Comparison of ENCODE assay signal across 9 mouse cellular contexts in the genomic region with DNA sequence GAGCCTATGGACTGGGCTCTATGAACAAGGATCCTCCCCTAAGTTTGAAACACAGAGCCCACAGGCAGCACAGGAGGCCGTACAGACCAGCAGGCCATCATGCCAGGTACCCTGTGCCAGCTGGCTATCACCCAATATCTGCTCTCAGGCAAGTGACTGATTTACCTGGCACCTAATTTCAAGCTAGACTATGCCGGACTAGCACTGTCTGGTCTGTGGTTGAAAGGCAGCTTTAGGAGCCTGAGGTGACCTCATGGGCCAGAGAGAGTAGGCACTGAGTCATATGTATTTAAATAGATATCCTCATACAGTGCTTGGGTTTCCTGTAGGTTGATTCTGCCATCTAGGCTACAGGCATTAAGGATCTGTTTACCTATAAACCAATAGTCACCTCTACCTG.
DNase-seq lines count a peak whose midpoint lies in the region; ATAC-seq lines count a peak whose summit lies in the region.
"Had no signal": no experiment of that assay in that cellular context is flagged by ENCODE, and none has a peak within 500 bp of the region (broad histone marks: within the 10 kb centered on the region; RNA-seq: fewer than 3 reads in every experiment).

No protein-coding gene starts in this region.

- WGBS in lung, embryonic 15.5 days: 53% methylated on average over 2 of the region's 2 CpGs

- H3K36me3 ChIP-seq in lung, embryonic 15.5 days: peaks cover 76% of the 10 kb centered on the region

- no peaks in the 10 kb centered on the region for H3K9me3 ChIP-seq in lung, embryonic 15.5 days
- H3K9me3 ChIP-seq: limb, embryonic 13.5 days had no signal

- peak; percentile 43 for DNase-seq in gastrocnemius, adult 18-20 months (ENCODE audit: low spot score)
- no peak for DNase-seq in gastrocnemius, postnatal 4 days (ENCODE audit: low spot score in 2 of 2)
- DNase-seq in 416B (ENCODE audit: low read depth): peak; percentile 73
- DNase-seq in gastrocnemius, postnatal 10 days: peak; percentile 38
- no peak for DNase-seq in frontal cortex, postnatal 36 days (ENCODE audit: low spot score in 2 of 2)
- DNase-seq in urinary bladder, adult 18-20 months (ENCODE audit: low spot score in 2 of 2): no peak

- H3K27ac ChIP-seq in lung, embryonic 15.5 days: peak overlapping the region; percentile 32
- H3K27ac ChIP-seq: limb, embryonic 13.5 days had no signal

- H3K4me2 ChIP-seq in lung, embryonic 15.5 days: no peak overlapping the region
- H3K4me2 ChIP-seq: limb, embryonic 13.5 days had no signal

- H3K9ac ChIP-seq in lung, embryonic 15.5 days: no peak overlapping the region
- H3K9ac ChIP-seq: limb, embryonic 13.5 days had no signal

- ATAC-seq in lung, embryonic 15.5 days (ENCODE audit: borderline replicate concordance, extremely low read depth, low FRiP score, low TSS enrichment): no peak
- ATAC-seq in inflammation-experienced regulatory T-cells, adult 6 months: no peak

- 0 out of 2 replicates have a peak, but pooled peaks cover 5% of the 10 kb centered on the region for H3K4me1 ChIP-seq in lung, embryonic 15.5 days
- H3K4me1 ChIP-seq: limb, embryonic 13.5 days had no signal

- H3K4me3 ChIP-seq in lung, embryonic 15.5 days: no peak overlapping the region
- H3K4me3 ChIP-seq: limb, embryonic 13.5 days had no signal

- no peaks in the 10 kb centered on the region for H3K27me3 ChIP-seq in lung, embryonic 15.5 days
- H3K27me3 ChIP-seq: limb, embryonic 13.5 days had no signal

Comparison
In these comparisons a context has a peak if more than half of its experiments do, and no peak if none do; other contexts are left out.
1. DNase-seq: peak in gastrocnemius, adult 18-20 months (single experiment), 416B (single experiment) and gastrocnemius, postnatal 10 days (single experiment); none in gastrocnemius, postnatal 4 days (0 of 2), frontal cortex, postnatal 36 days (0 of 2) and urinary bladder, adult 18-20 months (0 of 2).